Mouse (Mus musculus) subcutaneous adipose tissue, adult 2 months (tissue): ENCODE measurements around the gene Plekhf1. TPM values are rescaled to one million over a fixed set of nuclear protein-coding genes. Genes with fewer than 3 reads are reported as not detected.

Experiments
- polyA plus RNA-seq: library from polyadenylated mRNA; depleted of rRNA; stranded (reverse); fragments of >200 nt; gene quantifications from 2 replicates; pipeline ENCODE4 v1.2.3, GENCODE M21; 2012; ENCODE audit warnings: low replicate concordance; rRNA removed

The Plekhf1 gene
- 4.6 and 7.0 TPM in 2 replicates for polyA plus RNA-seq

GRCm38 (mm10) chr7:38227900-38228298, at the start of gene Plekhf1:
TSS of gene Plekhf1 (minus strand) at chr7:38228016.

GRCm38 (mm10) chr7:38270703-38271510, 43.1 kb upstream of the Plekhf1 start, which contains the start of gene Pop4:
TSS of gene Pop4 (minus strand) at chr7:38271423.

GRCm38 (mm10) chr7:38182962-38183687, 44.7 kb downstream of the Plekhf1 start, which contains the start of gene 1600014C10Rik:
TSS of gene 1600014C10Rik (plus strand) at chr7:38183217.

Other genes starting within 250 kb of the Plekhf1 start
- 7.7 and 12.0 TPM in 2 replicates for gene Uri1, start 204.5 kb downstream of the Plekhf1 start, polyA plus RNA-seq
- 7.2 and 8.3 TPM in 2 replicates for gene Ccne1, start 120.5 kb downstream of the Plekhf1 start, polyA plus RNA-seq
- gene 1600014C10Rik, start 44.8 kb downstream of the Plekhf1 start, polyA plus RNA-seq, result 49.0 and 91.8 TPM in 2 replicates
- 16.6 and 21.4 TPM in 2 replicates for gene Pop4, start 43.4 kb upstream of the Plekhf1 start, polyA plus RNA-seq